Mouse (Mus musculus) ES-Bruce4 (cell line): ENCODE results near the gene Dhrs3.

Experiments used
- CTCF ChIP-seq: IDR thresholded peaks from one replicate; pipeline ENCODE4 v1.8.1; 2011; ENCODE audit warnings: low read depth, low read length
- EP300 ChIP-seq: IDR thresholded peaks from 2 replicates; pipeline ENCODE4 v1.6.1; 2011; ENCODE audit warnings: low read depth, low read length; ENCODE audit not compliant: insufficient read depth
- POLR2A ChIP-seq: IDR thresholded peaks from one replicate; pipeline ENCODE4 v1.8.1; 2011; ENCODE audit warnings: low read length; ENCODE audit not compliant: insufficient read depth

- no peak for TF ChIP-seq CTCF
- TF ChIP-seq EP300, result no peak
- no peak for TF ChIP-seq POLR2A
Observed at GRCm38 (mm10) chr4:144903088-144903487, 10.5 kb downstream of the Dhrs3 start.
